Mouse (Mus musculus): ENCODE measurements around the gene Fkbp2. TPM values are rescaled to one million over a fixed set of nuclear protein-coding genes. Genes with fewer than 3 reads are reported as not detected.

Fkbp2 gene
- polyA plus RNA-seq (2015; fragmentation: Nextera tagmentation; extraction: Ambion mirVana) = 121 and 126 TPM in 2 replicates

- Histone ChIP-seq H3K4me3 (peak within 1 kb of the TSS; percentile 82), H3K9ac (peak within 1 kb of the TSS; percentile 87), H3K36me3 (peaks cover 46% of the 10 kb centered on the region), H3K27ac (peak within 1 kb of the TSS; percentile 95), H3K27me3 (no peaks in the 10 kb centered on the region), H3K9me3 (no peaks in the 10 kb centered on the region), H3K4me2 (peak within 1 kb of the TSS; percentile 78), H3K4me1 (peaks cover 41% of the 10 kb centered on the region)
- 1% methylated on average over 38 of the region's 38 CpGs for WGBS
- ATAC-seq (ENCODE audit: borderline replicate concordance, extremely low read depth, low FRiP score, low TSS enrichment) = peak; percentile 91
Measured at GRCm38 (mm10) chr19:6980381-6981093, at the start of gene Fkbp2. Gene Fkbp2, minus strand, starts transcription at chr19:6980501.

GRCm38 (mm10) chr19:7029531-7029930, 49.2 kb upstream of the Fkbp2 start:
- H3K27ac ChIP-seq = no peak overlapping the region
- peaks cover 97% of the 10 kb centered on the region for H3K36me3 ChIP-seq
- H3K9me3 ChIP-seq = no peaks in the 10 kb centered on the region
- no peak for ATAC-seq (ENCODE audit: borderline replicate concordance, extremely low read depth, low FRiP score, low TSS enrichment)
- no peak overlapping the region for H3K9ac ChIP-seq
- 96% methylated on average over 5 of the region's 5 CpGs for WGBS
- H3K4me1 ChIP-seq = no peaks in the 10 kb centered on the region
- no peak overlapping the region for H3K4me2 ChIP-seq
- H3K4me3 ChIP-seq = no peak overlapping the region
- no peaks in the 10 kb centered on the region for H3K27me3 ChIP-seq

GRCm38 (mm10) chr19:7020224-7020641, 39.9 kb upstream of the Fkbp2 start:
- no peak overlapping the region for H3K4me3 ChIP-seq
- WGBS = 46% methylated on average over 3 of the region's 3 CpGs
- H3K9me3 ChIP-seq = no peaks in the 10 kb centered on the region
- H3K27ac ChIP-seq = no peak overlapping the region
- H3K36me3 ChIP-seq = peaks cover 53% of the 10 kb centered on the region
- no peak overlapping the region for H3K4me2 ChIP-seq
- no peak overlapping the region for H3K9ac ChIP-seq
- ATAC-seq (ENCODE audit: borderline replicate concordance, extremely low read depth, low FRiP score, low TSS enrichment) = no peak
- no peaks in the 10 kb centered on the region for H3K4me1 ChIP-seq
- H3K27me3 ChIP-seq = no peaks in the 10 kb centered on the region

- peak within 1 kb of the TSS; percentile 9; the same call in 1 of the 2 replicates for H3K4me3 ChIP-seq
- peaks cover 43% of the 10 kb centered on the region for H3K36me3 ChIP-seq
- H3K9me3 ChIP-seq = no peaks in the 10 kb centered on the region
- no peak within 1 kb of the TSS for H3K9ac ChIP-seq
- ATAC-seq (ENCODE audit: borderline replicate concordance, extremely low read depth, low FRiP score, low TSS enrichment) = peak; percentile 67; the same call in 1 of the 2 replicates
- 60% methylated on average over 5 of the region's 5 CpGs for WGBS
- no peaks in the 10 kb centered on the region for H3K4me1 ChIP-seq
- no peak within 1 kb of the TSS for H3K27ac ChIP-seq
- H3K27me3 ChIP-seq = no peaks in the 10 kb centered on the region
- H3K4me2 ChIP-seq = no peak within 1 kb of the TSS
Measured at GRCm38 (mm10) chr19:7019191-7019590, 38.9 kb upstream of the Fkbp2 start, which contains the start of gene Fermt3. Gene Fermt3, minus strand, starts transcription at chr19:7019469.

DNA sequence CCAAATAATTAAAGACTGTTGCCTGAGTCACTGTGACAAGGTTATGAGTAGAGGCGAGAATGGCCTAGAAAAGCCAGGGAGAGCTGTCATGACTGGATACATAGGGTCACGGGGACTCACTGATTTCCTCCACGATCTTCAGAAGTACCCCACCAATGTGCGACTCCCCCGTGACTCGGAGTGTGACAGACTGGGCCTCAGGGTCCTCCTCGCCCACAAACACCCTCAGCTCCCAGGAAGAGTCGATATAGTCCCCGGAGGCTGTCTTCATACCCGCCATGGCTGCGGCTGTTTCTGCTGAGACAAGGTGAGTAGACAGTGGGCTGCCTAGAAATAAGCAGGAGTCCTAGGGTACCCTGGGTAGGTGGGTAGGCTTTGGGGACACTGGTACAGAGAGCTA, 38.2 kb upstream of the Fkbp2 start:
- H3K27ac ChIP-seq = no peak overlapping the region
- no peaks in the 10 kb centered on the region for H3K27me3 ChIP-seq
- H3K4me2 ChIP-seq = no peak overlapping the region
- no peaks in the 10 kb centered on the region for H3K9me3 ChIP-seq
- H3K36me3 ChIP-seq = peaks cover 38% of the 10 kb centered on the region
- ATAC-seq (ENCODE audit: borderline replicate concordance, extremely low read depth, low FRiP score, low TSS enrichment) = no peak
- no peak overlapping the region for H3K9ac ChIP-seq
- no peaks in the 10 kb centered on the region for H3K4me1 ChIP-seq
- peak overlapping the region; percentile 9; the same call in 1 of the 2 replicates for H3K4me3 ChIP-seq
- 82% methylated on average over 11 of the region's 11 CpGs for WGBS

- no peak for ATAC-seq (ENCODE audit: borderline replicate concordance, extremely low read depth, low FRiP score, low TSS enrichment)
- Histone ChIP-seq H3K36me3 (peaks cover 31% of the 10 kb centered on the region), H3K4me2 (no peak overlapping the region), H3K4me1 (no peaks in the 10 kb centered on the region), H3K9me3 (no peaks in the 10 kb centered on the region), H3K27me3 (no peaks in the 10 kb centered on the region), H3K27ac (no peak overlapping the region), H3K4me3 (no peak overlapping the region), H3K9ac (no peak overlapping the region)
- 72% methylated on average over 12 of the region's 12 CpGs for WGBS
Measured at GRCm38 (mm10) chr19:7017541-7018457, 37.5 kb upstream of the Fkbp2 start.

- no peaks in the 10 kb centered on the region for H3K27me3 ChIP-seq
- H3K9me3 ChIP-seq = no peaks in the 10 kb centered on the region
- no peak overlapping the region for H3K4me3 ChIP-seq
- no peak overlapping the region for H3K27ac ChIP-seq
- ATAC-seq (ENCODE audit: borderline replicate concordance, extremely low read depth, low FRiP score, low TSS enrichment) = no peak
- H3K4me2 ChIP-seq = no peak overlapping the region
- H3K9ac ChIP-seq = no peak overlapping the region
- whole genome bisulfite sequencing = 85% methylated on average over 20 of the region's 20 CpGs
- no peaks in the 10 kb centered on the region; the same call in 1 of the 2 replicates for H3K36me3 ChIP-seq
- H3K4me1 ChIP-seq = no peaks in the 10 kb centered on the region
Measured at GRCm38 (mm10) chr19:7014481-7015135, 34.3 kb upstream of the Fkbp2 start.

DNA sequence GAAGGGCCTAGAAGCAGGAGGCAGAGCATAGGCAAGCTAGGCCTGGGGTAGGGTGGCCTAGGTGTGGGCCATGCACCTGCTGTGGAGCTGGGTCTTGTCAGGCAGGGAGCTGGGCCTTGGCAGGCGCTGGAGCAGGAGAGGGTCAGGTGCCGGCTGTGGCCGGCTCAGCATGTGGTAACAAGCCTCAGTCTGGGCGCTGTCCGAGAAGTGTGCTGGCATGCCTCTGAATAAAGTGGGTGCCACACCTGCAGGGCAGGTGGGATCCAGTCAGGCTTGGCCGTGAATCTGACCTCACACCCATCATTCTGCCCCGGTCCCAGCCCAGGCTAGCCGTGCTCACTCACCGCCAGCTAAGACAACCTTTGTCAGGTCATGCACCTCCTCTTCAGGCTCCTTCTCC, 33.7 kb upstream of the Fkbp2 start:
- Histone ChIP-seq H3K9ac (no peak overlapping the region), H3K36me3 (no peaks in the 10 kb centered on the region), H3K4me3 (no peak overlapping the region), H3K4me1 (no peaks in the 10 kb centered on the region), H3K27me3 (no peaks in the 10 kb centered on the region), H3K9me3 (no peaks in the 10 kb centered on the region), H3K4me2 (no peak overlapping the region), H3K27ac (no peak overlapping the region)
- ATAC-seq (ENCODE audit: borderline replicate concordance, extremely low read depth, low FRiP score, low TSS enrichment) = no peak
- WGBS = 92% methylated on average over 9 of the region's 9 CpGs

GRCm38 (mm10) chr19:7012426-7012825, 32.1 kb upstream of the Fkbp2 start:
- ATAC-seq (ENCODE audit: borderline replicate concordance, extremely low read depth, low FRiP score, low TSS enrichment) = no peak
- H3K4me3 ChIP-seq = no peak overlapping the region
- WGBS = 66% methylated on average over 4 of the region's 4 CpGs
- H3K4me2 ChIP-seq = no peak overlapping the region
- H3K27ac ChIP-seq = no peak overlapping the region
- H3K27me3 ChIP-seq = no peaks in the 10 kb centered on the region
- H3K36me3 ChIP-seq = no peaks in the 10 kb centered on the region
- no peaks in the 10 kb centered on the region for H3K4me1 ChIP-seq
- no peak overlapping the region for H3K9ac ChIP-seq
- H3K9me3 ChIP-seq = no peaks in the 10 kb centered on the region

DNA sequence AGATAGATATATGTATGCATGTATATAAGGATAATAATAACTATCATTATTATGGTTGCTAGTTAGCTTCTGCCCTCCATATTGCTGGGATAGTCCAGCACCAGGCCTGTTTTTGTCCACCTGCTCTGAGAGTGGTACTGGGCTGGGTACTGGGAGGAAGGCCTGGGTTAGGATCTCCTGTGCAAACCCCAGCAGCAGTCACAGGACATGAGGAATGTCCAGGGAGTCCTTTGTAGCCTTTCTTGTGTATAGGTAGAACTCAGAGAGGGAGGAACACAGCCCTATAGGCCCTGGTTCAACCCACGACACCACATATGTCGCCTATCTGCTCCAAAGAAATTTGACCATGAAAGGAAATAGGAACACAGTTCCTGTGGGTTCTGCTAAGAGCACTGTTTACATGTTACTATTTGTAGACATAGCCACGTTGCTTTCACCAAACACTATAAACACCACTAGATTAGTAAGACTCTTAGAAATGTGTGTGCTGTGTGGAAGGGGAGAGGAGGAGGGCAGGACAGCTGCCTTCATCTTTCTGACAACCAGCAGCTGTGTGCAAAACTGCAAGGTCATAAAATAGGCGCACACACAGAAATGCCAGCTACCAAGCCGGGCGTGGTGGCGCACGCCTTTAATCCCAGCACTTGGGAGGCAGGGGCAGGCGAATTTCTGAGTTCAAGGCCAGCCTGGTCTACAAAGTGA, 26.7 kb upstream of the Fkbp2 start:
- H3K9me3 ChIP-seq = no peaks in the 10 kb centered on the region
- H3K4me1 ChIP-seq = no peaks in the 10 kb centered on the region
- H3K9ac ChIP-seq = no peak overlapping the region
- no peak overlapping the region for H3K4me3 ChIP-seq
- no peak overlapping the region for H3K4me2 ChIP-seq
- peak overlapping the region; percentile 42 for H3K27ac ChIP-seq
- WGBS = 68% methylated on average over 9 of the region's 9 CpGs
- no peaks in the 10 kb centered on the region for H3K27me3 ChIP-seq
- peak; percentile 43; the same call in 1 of the 2 replicates for ATAC-seq (ENCODE audit: borderline replicate concordance, extremely low read depth, low FRiP score, low TSS enrichment)
- no peaks in the 10 kb centered on the region for H3K36me3 ChIP-seq

- WGBS = 92% methylated on average over 19 of the region's 19 CpGs
- Histone ChIP-seq H3K36me3 (peaks cover 24% of the 10 kb centered on the region), H3K9ac (no peak overlapping the region), H3K4me2 (no peak overlapping the region), H3K4me3 (no peak overlapping the region), H3K9me3 (no peaks in the 10 kb centered on the region), H3K4me1 (peaks cover 23% of the 10 kb centered on the region), H3K27me3 (no peaks in the 10 kb centered on the region), H3K27ac (no peak overlapping the region)
- ATAC-seq (ENCODE audit: borderline replicate concordance, extremely low read depth, low FRiP score, low TSS enrichment) = no peak
Measured at GRCm38 (mm10) chr19:6999360-7000063, 19.2 kb upstream of the Fkbp2 start.
